Mouse (Mus musculus) liver, adult 2 months (tissue): Measurements from ENCODE around the gene Myo1h. TPM values are rescaled to one million over a fixed set of nuclear protein-coding genes. Genes with fewer than 3 reads are reported as not detected.

Experiments
- DNase-seq: peaks from one replicate; pipeline ENCODE4 v3.0.0-alpha.2; 2011; ENCODE audit warnings: low read depth, low spot score; ENCODE audit errors: extremely low read depth
- H3K27ac ChIP-seq: fragments of 200-500 bp; replicated peaks from 2 replicates; pipeline ENCODE4 v1.5.1; 2012; ENCODE audit warnings: low read depth, mild to moderate bottlenecking, control low read depth, inconsistent platforms, low read length; ENCODE audit not compliant: insufficient read depth
- H3K27me3 ChIP-seq: fragments of 200-500 bp; 2 replicates; pipeline ENCODE4 v1.6.1; 2012; ENCODE audit warnings: mild to moderate bottlenecking, moderate library complexity, low read length, inconsistent platforms; ENCODE audit not compliant: control insufficient read depth, insufficient read depth
- H3K36me3 ChIP-seq: fragments of 200-500 bp; 2 replicates; pipeline ENCODE4 v1.6.1; 2012; ENCODE audit warnings: low read length, inconsistent platforms; ENCODE audit not compliant: control insufficient read depth, insufficient read depth
- H3K4me1 ChIP-seq: fragments of 200-500 bp; 2 replicates; pipeline ENCODE4 v1.6.1; 2011; ENCODE audit warnings: low read length; ENCODE audit not compliant: control insufficient read depth, insufficient read depth
- H3K4me3 ChIP-seq: fragments of 200-500 bp; 2 replicates; pipeline ENCODE4 v1.5.1; 2011; ENCODE audit warnings: low read depth, mild to moderate bottlenecking, control low read depth, low read length, moderate library complexity; ENCODE audit not compliant: insufficient read depth
- H3K79me2 ChIP-seq: fragments of 200-500 bp; 2 replicates; pipeline ENCODE4 v1.6.1; 2012; ENCODE audit warnings: inconsistent platforms, mild to moderate bottlenecking, low read length, moderate library complexity; ENCODE audit not compliant: control insufficient read depth, insufficient read depth
- H3K9ac ChIP-seq: fragments of 200-500 bp; 2 replicates; pipeline ENCODE4 v1.6.1; 2012; ENCODE audit warnings: low read depth, mild to moderate bottlenecking, control low read depth, inconsistent platforms, low read length
- CTCF ChIP-seq: fragments of 200-500 bp; IDR thresholded peaks from 2 replicates; pipeline ENCODE4 v1.5.1; 2011; ENCODE audit warnings: low read depth, low read length, control low read depth
- POLR2A ChIP-seq: fragments of 200-500 bp; IDR thresholded peaks from 2 replicates; pipeline ENCODE4 v1.6.1; 2011; ENCODE audit warnings: low read length, control low read depth; ENCODE audit not compliant: insufficient read depth; ENCODE audit errors: extremely low read depth
- WGBS: fragments of 180-500 bp; shearing (Covaris S2); methylation state at CpG from one replicate; pipeline ENCODE4 v1.1.7; 2018; 5-methylcytosine and 5-hydroxymethylcytosine counted together
- polyA plus RNA-seq: library from polyadenylated mRNA; depleted of rRNA; stranded (reverse); fragments of >200 nt; gene quantifications from 2 replicates; pipeline ENCODE4 v1.2.3, GENCODE M21; 2012
- total RNA-seq: library from RNA; depleted of rRNA; stranded (reverse); fragments of >200 nt; gene quantifications from 2 replicates; pipeline ENCODE4 v1.2.3, GENCODE M21; 2014

Myo1h gene
- total and polyA plus RNA-seq, 2 experiments = 0.09 TPM; not detected in 1

GRCm38 (mm10) chr5:114358833-114359232 lies 69.9 kb downstream of the Myo1h start:
- H3K9ac ChIP-seq = no peak overlapping the region
- H3K27me3 ChIP-seq = no peaks in the 10 kb centered on the region
- DNase-seq = no peak
- 86% methylated on average over 10 of the region's 10 CpGs for WGBS
- H3K36me3 ChIP-seq = no peaks in the 10 kb centered on the region
- TF ChIP-seq POLR2A (no peak), CTCF (no peak)
- no peaks in the 10 kb centered on the region for H3K4me1 ChIP-seq
- H3K4me3 ChIP-seq = no peak overlapping the region
- H3K79me2 ChIP-seq = no peaks in the 10 kb centered on the region
- H3K27ac ChIP-seq = no peak overlapping the region

- WGBS = 86% methylated on average over 8 of the region's 8 CpGs
- H3K4me1 ChIP-seq = no peaks in the 10 kb centered on the region
These were observed 70.6 kb downstream of the Myo1h start for GRCm38 (mm10) chr5:114359586-114359985.

GRCm38 (mm10) chr5:114360968-114361367 lies 72.0 kb downstream of the Myo1h start:
- H3K27me3 ChIP-seq = no peaks in the 10 kb centered on the region
- WGBS = 92% methylated on average over 15 of the region's 15 CpGs
- no peak overlapping the region for H3K9ac ChIP-seq
- H3K4me1 ChIP-seq = no peaks in the 10 kb centered on the region
- H3K36me3 ChIP-seq = no peaks in the 10 kb centered on the region
- H3K4me3 ChIP-seq = no peak overlapping the region
- DNase-seq = no peak
- no peaks in the 10 kb centered on the region for H3K79me2 ChIP-seq
- TF ChIP-seq POLR2A (no peak), CTCF (no peak)
- H3K27ac ChIP-seq = no peak overlapping the region

More at GRCm38 (mm10) chr5:114359586-114359985, 70.6 kb downstream of the Myo1h start:
- TF ChIP-seq POLR2A (no peak), CTCF (no peak)
- Histone ChIP-seq H3K36me3 (no peaks in the 10 kb centered on the region), H3K27me3 (no peaks in the 10 kb centered on the region), H3K4me3 (no peak overlapping the region), H3K27ac (no peak overlapping the region), H3K79me2 (no peaks in the 10 kb centered on the region), H3K9ac (no peak overlapping the region)
- no peak for DNase-seq

- no peak for DNase-seq
- Histone ChIP-seq H3K4me1 (no peaks in the 10 kb centered on the region), H3K4me3 (no peak overlapping the region), H3K36me3 (no peaks in the 10 kb centered on the region), H3K9ac (no peak overlapping the region), H3K27ac (no peak overlapping the region), H3K79me2 (no peaks in the 10 kb centered on the region), H3K27me3 (no peaks in the 10 kb centered on the region)
- no peak for TF ChIP-seq POLR2A
- TF ChIP-seq CTCF = no peak
- 82% methylated on average over 23 of the region's 23 CpGs for WGBS
These were observed 76.2 kb downstream of the Myo1h start for GRCm38 (mm10) chr5:114365043-114365752.

GRCm38 (mm10) chr5:114368121-114368520 lies 79.2 kb downstream of the Myo1h start:
- Histone ChIP-seq H3K4me1 (peaks cover 5% of the 10 kb centered on the region; the same call in 1 of the 2 replicates), H3K9ac (no peak overlapping the region), H3K27me3 (no peaks in the 10 kb centered on the region), H3K36me3 (no peaks in the 10 kb centered on the region), H3K79me2 (0 out of 2 replicates have a peak, but pooled peaks cover 4% of the 10 kb centered on the region), H3K27ac (no peak overlapping the region), H3K4me3 (no peak overlapping the region)
- DNase-seq = no peak
- TF ChIP-seq POLR2A = no peak
- no peak for TF ChIP-seq CTCF
- 94% methylated on average over 14 of the region's 14 CpGs for WGBS
